7 mouse cellular contexts compared by ENCODE assay signal in the genomic region with DNA sequence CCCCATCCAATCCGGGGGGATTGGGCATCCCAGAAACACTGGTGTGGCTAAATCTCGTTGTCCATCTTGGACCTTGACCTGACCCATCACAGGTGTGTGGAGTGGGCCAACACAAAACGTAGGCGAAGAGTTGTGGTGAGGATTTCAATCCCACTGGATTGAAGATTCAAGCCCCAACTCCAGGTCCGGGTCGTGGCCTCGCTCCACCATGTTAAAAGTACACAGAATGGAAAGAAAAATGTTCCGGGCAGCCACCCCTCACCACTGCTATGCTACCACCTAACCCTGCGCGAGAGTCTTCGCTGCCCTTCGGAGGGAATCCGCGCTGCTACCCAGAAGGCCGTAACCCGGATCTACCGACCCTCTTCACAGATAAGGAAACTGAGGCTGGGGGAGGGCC. TPM values are rescaled to one million over a fixed set of nuclear protein-coding genes. Genes with fewer than 3 reads are reported as not detected.
DNase-seq lines count a peak whose midpoint lies in the region; ATAC-seq and TF ChIP-seq lines count a peak whose summit lies in the region.

No protein-coding gene starts in this region.

- TF ChIP-seq CTCF in left cerebral cortex, adult 2 months (IDR thresholded peaks at IDR 0.05) = no peak
- TF ChIP-seq CTCF in midbrain, postnatal 0 days (IDR thresholded peaks at IDR 0.05) = no peak

- H3K9ac ChIP-seq in embryonic facial prominence, embryonic 12.5 days = peak overlapping the region; percentile 81
- peak overlapping the region; percentile 76 for H3K9ac ChIP-seq in hindbrain, embryonic 15.5 days
- H3K9ac ChIP-seq in midbrain, postnatal 0 days (replicated peaks; ENCODE audit: low read length, poor library complexity, severe bottlenecking) = peak overlapping the region; percentile 83

- H3K27me3 ChIP-seq in embryonic facial prominence, embryonic 12.5 days = no peaks in the 10 kb centered on the region
- H3K27me3 ChIP-seq in hindbrain, embryonic 15.5 days = no peaks in the 10 kb centered on the region
- no peaks in the 10 kb centered on the region for H3K27me3 ChIP-seq in midbrain, postnatal 0 days (ENCODE audit: insufficient read depth, low read length)

- intact Hi-C loops in left cerebral cortex, adult 2 months (cut with DNase I) = loop anchor here (2.0 to 5.0 kb wide), 2 partner anchors 47 to 101 kb away; a partner anchor contains a TSS

- H3K9me3 ChIP-seq in embryonic facial prominence, embryonic 12.5 days = no peaks in the 10 kb centered on the region
- no peaks in the 10 kb centered on the region for H3K9me3 ChIP-seq in hindbrain, embryonic 15.5 days
- no peaks in the 10 kb centered on the region for H3K9me3 ChIP-seq in midbrain, postnatal 0 days (ENCODE audit: low read length)

- no peak for ATAC-seq in embryonic facial prominence, embryonic 12.5 days (ENCODE audit: insufficient number of reproducible peaks, insufficient read depth, low FRiP score, low TSS enrichment)
- no peak for ATAC-seq in hindbrain, embryonic 15.5 days (ENCODE audit: low FRiP score, low read depth)
- ATAC-seq in midbrain, postnatal 0 days (ENCODE audit: low FRiP score) = no peak

- peak overlapping the region; percentile 96 for H3K27ac ChIP-seq in left cerebral cortex, adult 2 months
- H3K27ac ChIP-seq in embryonic facial prominence, embryonic 12.5 days = no peak overlapping the region
- H3K27ac ChIP-seq in hindbrain, embryonic 15.5 days (replicated peaks) = 0 out of 2 replicates have a peak overlapping the region, but pooled peaks have one; percentile 91
- no peak overlapping the region for H3K27ac ChIP-seq in midbrain, postnatal 0 days (ENCODE audit: low read depth, low read length)

- H3K36me3 ChIP-seq in embryonic facial prominence, embryonic 12.5 days = no peaks in the 10 kb centered on the region
- H3K36me3 ChIP-seq in hindbrain, embryonic 15.5 days = no peaks in the 10 kb centered on the region
- no peaks in the 10 kb centered on the region for H3K36me3 ChIP-seq in midbrain, postnatal 0 days (ENCODE audit: insufficient read depth, low read length)

- peak overlapping the region; percentile 96 for H3K4me2 ChIP-seq in embryonic facial prominence, embryonic 12.5 days (replicated peaks)
- peak overlapping the region; percentile 92 for H3K4me2 ChIP-seq in hindbrain, embryonic 15.5 days
- peak overlapping the region; percentile 89 for H3K4me2 ChIP-seq in midbrain, postnatal 0 days (ENCODE audit: low read depth, low read length, poor library complexity, severe bottlenecking)

- WGBS in embryonic facial prominence, embryonic 12.5 days = 13% methylated on average over 17 of the region's 17 CpGs
- 20% methylated on average over 17 of the region's 17 CpGs for WGBS in hindbrain, embryonic 15.5 days
- 17% methylated on average over 17 of the region's 17 CpGs for WGBS in midbrain, postnatal 0 days

- no peak for DNase-seq in left cerebral cortex, adult 2 months (ENCODE audit: extremely low spot score in 1 of 2, low spot score in 2 of 2)
- no peak for DNase-seq in left cerebral cortex, adult 8-10 months (ENCODE audit: low spot score in 2 of 2)
- no peak for DNase-seq in midbrain, postnatal 0 days (ENCODE audit: low spot score)
- DNase-seq in frontal cortex, postnatal 14 days (ENCODE audit: low spot score in 2 of 2) = no peak
- no peak for DNase-seq in cerebellum, postnatal 25 days

- H3K4me3 ChIP-seq in left cerebral cortex, adult 2 months = peak overlapping the region; percentile 83
- peak overlapping the region; percentile 85 for H3K4me3 ChIP-seq in embryonic facial prominence, embryonic 12.5 days
- peak overlapping the region; percentile 87 for H3K4me3 ChIP-seq in hindbrain, embryonic 15.5 days
- H3K4me3 ChIP-seq in midbrain, postnatal 0 days (ENCODE audit: low read depth, low read length) = peak overlapping the region; percentile 82

- peaks cover 41% of the 10 kb centered on the region for H3K4me1 ChIP-seq in embryonic facial prominence, embryonic 12.5 days
- peaks cover 54% of the 10 kb centered on the region for H3K4me1 ChIP-seq in hindbrain, embryonic 15.5 days (replicated peaks)
- peaks cover 11% of the 10 kb centered on the region for H3K4me1 ChIP-seq in midbrain, postnatal 0 days (ENCODE audit: insufficient read depth, low read length)

RNA-seq across cellular contexts. Expression of a gene that starts 1.2 kb away (rescaled TPM):
- total RNA-seq in left cerebral cortex, adult 2 months (2021) = 10 to 100 TPM; 48.2 to 59.7 TPM
- 10 to 100 TPM; 53.0 to 65.9 (median 61.2) TPM for total RNA-seq in left cerebral cortex, adult 8-10 months (2022)
- polyA plus RNA-seq in embryonic facial prominence, embryonic 12.5 days (2016; fragmentation: Nextera tagmentation; extraction: Ambion mirVana) = 12.4 and 12.5 TPM in 2 replicates
- 6.3 and 6.7 TPM in 2 replicates for polyA plus RNA-seq in hindbrain, embryonic 15.5 days (2015; fragmentation: Nextera tagmentation; extraction: Ambion mirVana)
- 13.7 and 18.1 TPM in 2 replicates for total RNA-seq in midbrain, postnatal 0 days (2014; rRNA removed)
- polyA plus RNA-seq in midbrain, postnatal 0 days (2015; fragmentation: Nextera tagmentation; extraction: Ambion mirVana) = 7.7 and 8.3 TPM in 2 replicates

RNA-seq across cellular contexts. Expression of a gene that starts 14.2 kb away (rescaled TPM):
- 100 to 1,000 TPM; 185 to 191 TPM for total RNA-seq in left cerebral cortex, adult 2 months (2021)
- total RNA-seq in left cerebral cortex, adult 8-10 months (2022) = 100 to 1,000 TPM; 157 to 168 (median 166) TPM
- 123 and 125 TPM in 2 replicates for polyA plus RNA-seq in embryonic facial prominence, embryonic 12.5 days (2016; fragmentation: Nextera tagmentation; extraction: Ambion mirVana)
- 134 and 159 TPM in 2 replicates for polyA plus RNA-seq in hindbrain, embryonic 15.5 days (2015; fragmentation: Nextera tagmentation; extraction: Ambion mirVana)
- 264 and 275 TPM in 2 replicates for total RNA-seq in midbrain, postnatal 0 days (2014; rRNA removed)
- polyA plus RNA-seq in midbrain, postnatal 0 days (2015; fragmentation: Nextera tagmentation; extraction: Ambion mirVana) = 152 and 157 TPM in 2 replicates

RNA-seq across cellular contexts. Expression of a gene that starts 14.6 kb away (rescaled TPM):
- 10 to 100 TPM; 46.5 to 51.3 TPM for total RNA-seq in left cerebral cortex, adult 2 months (2021)
- 10 to 100 TPM; 40.7 to 46.6 (median 44.7) TPM for total RNA-seq in left cerebral cortex, adult 8-10 months (2022)
- 32.9 and 33.1 TPM in 2 replicates for polyA plus RNA-seq in embryonic facial prominence, embryonic 12.5 days (2016; fragmentation: Nextera tagmentation; extraction: Ambion mirVana)
- polyA plus RNA-seq in hindbrain, embryonic 15.5 days (2015; fragmentation: Nextera tagmentation; extraction: Ambion mirVana) = 30.0 and 33.7 TPM in 2 replicates
- total RNA-seq in midbrain, postnatal 0 days (2014; rRNA removed) = 34.2 and 52.6 TPM in 2 replicates
- 26.1 and 29.8 TPM in 2 replicates for polyA plus RNA-seq in midbrain, postnatal 0 days (2015; fragmentation: Nextera tagmentation; extraction: Ambion mirVana)

RNA-seq across cellular contexts. Expression of a gene that starts 26.7 kb away (rescaled TPM):
- total RNA-seq in left cerebral cortex, adult 2 months (2021) = 10 to 100 TPM; 41.5 to 44.8 TPM
- total RNA-seq in left cerebral cortex, adult 8-10 months (2022) = 10 to 100 TPM; 38.8 to 46.5 (median 43.1) TPM
- 77.4 and 80.6 TPM in 2 replicates for polyA plus RNA-seq in embryonic facial prominence, embryonic 12.5 days (2016; fragmentation: Nextera tagmentation; extraction: Ambion mirVana)
- 64.2 and 71.6 TPM in 2 replicates for polyA plus RNA-seq in hindbrain, embryonic 15.5 days (2015; fragmentation: Nextera tagmentation; extraction: Ambion mirVana)
- total RNA-seq in midbrain, postnatal 0 days (2014; rRNA removed) = 27.8 and 32.4 TPM in 2 replicates
- 73.1 and 76.9 TPM in 2 replicates for polyA plus RNA-seq in midbrain, postnatal 0 days (2015; fragmentation: Nextera tagmentation; extraction: Ambion mirVana)

RNA-seq across cellular contexts. Expression of a gene that starts 26.8 kb away (rescaled TPM):
- total RNA-seq in left cerebral cortex, adult 2 months (2021) = 1 to 10 TPM; 1.3 to 5.6 TPM
- 1 to 10 TPM in 3 of 4 experiments, not detected in 1; 1.3 to 4.1 (median 3.4) TPM for total RNA-seq in left cerebral cortex, adult 8-10 months (2022)
- polyA plus RNA-seq in embryonic facial prominence, embryonic 12.5 days (2016; fragmentation: Nextera tagmentation; extraction: Ambion mirVana) = 7.0 and 7.8 TPM in 2 replicates
- polyA plus RNA-seq in hindbrain, embryonic 15.5 days (2015; fragmentation: Nextera tagmentation; extraction: Ambion mirVana) = 4.8 and 5.4 TPM in 2 replicates
- total RNA-seq in midbrain, postnatal 0 days (2014; rRNA removed) = 4.0 and 6.2 TPM in 2 replicates
- 4.6 and 4.9 TPM in 2 replicates for polyA plus RNA-seq in midbrain, postnatal 0 days (2015; fragmentation: Nextera tagmentation; extraction: Ambion mirVana)

Comparison
In these comparisons a context has a peak if more than half of its experiments do, and no peak if none do; other contexts are left out.
1. H3K27ac ChIP-seq: peak in left cerebral cortex, adult 2 months (single experiment) and hindbrain, embryonic 15.5 days (single experiment); none in embryonic facial prominence, embryonic 12.5 days (single experiment) and midbrain, postnatal 0 days (single experiment).
2. Peak in every context shown above with its lines, with median percentiles within 50 percentile points of each other: H3K4me3 ChIP-seq, H3K4me2 ChIP-seq and H3K9ac ChIP-seq.